Mouse (Mus musculus): ENCODE measurements around the gene Mapk7. TPM values are rescaled to one million over a fixed set of nuclear protein-coding genes. Genes with fewer than 3 reads are reported as not detected.
A peak's percentile ranks its signal among the peaks of the same experiment; 100 is the strongest.

Mapk7 gene
- polyA plus RNA-seq, 1 experiment from 2014 or later = 69.6 TPM

DNA sequence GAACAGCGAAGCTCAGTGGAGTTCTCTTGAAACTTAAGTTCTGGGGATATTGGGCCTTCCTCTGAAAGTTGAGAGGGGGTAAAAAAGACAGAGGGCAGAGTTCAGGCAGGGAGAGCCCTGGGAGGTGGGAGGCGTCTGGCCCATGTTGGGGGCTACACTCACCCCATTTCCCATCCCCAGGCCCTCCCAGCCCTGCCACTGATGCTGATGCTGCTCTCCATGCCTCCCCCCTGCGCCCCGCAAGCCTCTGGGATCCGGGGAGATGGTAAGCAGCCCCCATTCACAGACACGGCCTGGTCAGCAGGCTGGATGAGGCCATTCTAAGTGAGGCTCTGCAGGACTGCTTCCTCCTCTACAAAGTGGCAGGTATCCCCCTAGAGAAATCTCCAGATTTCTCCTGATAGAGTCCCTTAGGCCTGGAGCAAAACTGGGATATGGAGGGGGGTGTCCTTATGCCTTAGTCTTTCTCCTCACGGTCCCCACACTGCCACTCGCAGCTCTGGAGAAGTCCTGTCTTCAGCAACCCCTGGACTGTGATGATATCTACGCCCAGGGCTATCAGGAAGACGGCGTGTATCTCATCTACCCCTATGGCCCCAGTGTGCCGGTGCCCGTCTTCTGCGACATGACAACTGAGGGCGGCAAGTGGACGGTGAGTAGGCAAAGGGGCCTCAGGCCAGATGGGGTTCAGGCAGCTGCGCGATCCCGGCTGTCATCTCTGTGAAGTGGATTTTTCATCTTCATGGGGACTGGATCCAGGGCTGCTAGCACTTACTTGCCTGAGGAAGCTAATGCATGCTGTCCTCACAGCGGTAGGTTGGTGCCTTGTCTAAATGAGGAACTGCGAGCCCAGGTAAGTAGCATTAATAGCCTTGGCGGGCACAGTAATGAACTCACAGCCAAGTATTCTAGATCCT lies 8.4 kb downstream of the Mapk7 start:
- TF ChIP-seq CTCF (IDR thresholded peaks at IDR 0.05; ENCODE audit: low read depth) = no peak
- H3K9me3 ChIP-seq (ENCODE audit: low read depth, low read length) = no peaks in the 10 kb centered on the region
- H3K9ac ChIP-seq = peak overlapping the region; percentile 55
- peaks cover 26% of the 10 kb centered on the region for H3K4me1 ChIP-seq (ENCODE audit: insufficient read depth)
- H3K36me3 ChIP-seq (ENCODE audit: insufficient read depth) = peaks cover 33% of the 10 kb centered on the region
- no peaks in the 10 kb centered on the region for H3K27me3 ChIP-seq (ENCODE audit: insufficient read depth, low read length)
- H3K27ac ChIP-seq (ENCODE audit: low read depth) = peak overlapping the region; percentile 96
- 31% methylated on average over 22 of the region's 22 CpGs for whole genome bisulfite sequencing
- peak overlapping the region; percentile 45 for H3K4me3 ChIP-seq (ENCODE audit: low read depth, low read length)
- peak overlapping the region; percentile 64 for H3K4me2 ChIP-seq
- DNase-seq (no peak), ATAC-seq (ENCODE audit: insufficient read depth) (no peak)

DNA sequence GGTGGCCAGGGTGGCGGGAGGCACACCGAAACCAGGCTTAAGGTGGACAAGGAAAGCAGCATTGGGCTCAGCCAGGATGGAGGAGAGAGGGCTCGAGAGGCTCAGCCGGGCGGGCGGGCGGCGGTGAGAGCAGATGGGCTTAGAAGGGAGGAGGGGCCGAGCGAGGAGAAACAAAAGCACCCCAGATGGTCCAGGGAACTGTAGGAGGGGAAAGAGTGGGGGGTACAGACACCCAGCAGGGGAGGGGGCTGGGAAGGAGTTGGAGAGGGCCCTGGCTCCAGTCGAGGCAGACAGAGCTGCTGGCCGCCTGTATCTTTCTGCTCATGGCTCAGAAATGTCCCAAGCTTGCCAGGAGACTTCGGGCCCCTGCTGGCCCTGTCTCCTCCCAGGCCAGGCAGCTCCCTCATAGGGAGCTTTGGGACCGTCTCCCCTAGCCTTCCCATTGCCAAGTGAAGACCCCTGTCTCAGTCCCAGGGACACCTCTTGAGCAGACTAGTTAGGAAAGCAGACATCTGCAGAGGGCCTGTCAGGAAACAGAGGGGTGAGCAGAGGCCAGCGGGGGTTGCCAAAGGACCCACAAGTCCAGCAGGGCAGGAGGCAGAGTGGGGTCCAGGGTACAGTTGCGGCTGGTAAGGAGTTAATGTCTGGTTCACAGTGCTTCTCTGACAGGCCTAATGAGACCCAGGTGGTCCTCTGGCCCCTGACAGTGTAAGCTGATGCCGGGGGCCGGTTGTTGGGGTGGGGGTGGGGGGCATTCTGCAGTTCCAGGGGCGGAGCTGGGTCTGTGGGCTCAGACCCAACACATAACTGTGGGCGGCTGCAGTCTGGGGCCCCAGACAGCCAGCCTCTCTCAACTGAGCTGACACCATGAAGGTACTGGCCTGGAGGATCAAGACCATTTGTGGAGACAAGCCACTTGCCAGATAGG lies 9.3 kb downstream of the Mapk7 start, which contains the start of gene Mfap4:
Gene Mfap4, plus strand, starts transcription at position 819 of the 928 bp plus-strand sequence.
- DNase-seq (peak; percentile 89), ATAC-seq (ENCODE audit: insufficient read depth) (peak; percentile 91)
- Histone ChIP-seq H3K36me3 (ENCODE audit: insufficient read depth) (peaks cover 24% of the 10 kb centered on the region), H3K9me3 (ENCODE audit: low read depth, low read length) (no peaks in the 10 kb centered on the region), H3K4me2 (peak within 1 kb of the TSS; percentile 64), H3K27me3 (ENCODE audit: insufficient read depth, low read length) (no peaks in the 10 kb centered on the region), H3K27ac (ENCODE audit: low read depth) (peak within 1 kb of the TSS; percentile 96), H3K4me1 (ENCODE audit: insufficient read depth) (peaks cover 26% of the 10 kb centered on the region), H3K9ac (peak within 1 kb of the TSS; percentile 55), H3K4me3 (ENCODE audit: low read depth, low read length) (peak within 1 kb of the TSS; percentile 45)
- 11% methylated on average over 20 of the region's 20 CpGs for WGBS
- no peak for TF ChIP-seq CTCF (IDR thresholded peaks at IDR 0.05; ENCODE audit: low read depth)

DNA sequence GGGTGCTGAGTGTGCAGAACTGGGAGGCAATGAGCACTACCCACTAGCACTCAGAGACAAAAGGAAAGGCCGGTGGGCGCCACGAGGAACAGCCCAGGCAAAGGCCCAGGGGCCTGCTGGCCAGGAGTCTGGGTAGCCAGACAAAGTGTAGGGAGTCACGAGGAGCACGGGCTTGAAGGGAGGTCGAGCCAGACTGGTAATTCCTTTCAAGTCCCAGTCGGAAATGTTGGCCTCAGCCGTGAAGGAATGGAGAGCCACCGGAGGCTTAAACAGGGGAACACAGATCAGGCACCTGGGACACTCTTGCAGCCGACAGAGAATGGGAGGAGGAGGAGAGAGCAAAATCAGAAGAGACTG lies 10.0 kb downstream of the Mapk7 start:
- no peak for DNase-seq
- Histone ChIP-seq H3K4me3 (ENCODE audit: low read depth, low read length) (peak overlapping the region; percentile 45; the same call in 1 of the 2 replicates), H3K9ac (peak overlapping the region; percentile 9), H3K27ac (ENCODE audit: low read depth) (peak overlapping the region; percentile 96), H3K4me2 (peak overlapping the region; percentile 64), H3K4me1 (ENCODE audit: insufficient read depth) (peaks cover 26% of the 10 kb centered on the region), H3K9me3 (ENCODE audit: low read depth, low read length) (no peaks in the 10 kb centered on the region), H3K27me3 (ENCODE audit: insufficient read depth, low read length) (no peaks in the 10 kb centered on the region), H3K36me3 (ENCODE audit: insufficient read depth) (peaks cover 17% of the 10 kb centered on the region)
- ATAC-seq (ENCODE audit: insufficient read depth) = no peak
- TF ChIP-seq CTCF (IDR thresholded peaks at IDR 0.05; ENCODE audit: low read depth) = no peak
- 19% methylated on average over 10 of the region's 10 CpGs for WGBS

DNA sequence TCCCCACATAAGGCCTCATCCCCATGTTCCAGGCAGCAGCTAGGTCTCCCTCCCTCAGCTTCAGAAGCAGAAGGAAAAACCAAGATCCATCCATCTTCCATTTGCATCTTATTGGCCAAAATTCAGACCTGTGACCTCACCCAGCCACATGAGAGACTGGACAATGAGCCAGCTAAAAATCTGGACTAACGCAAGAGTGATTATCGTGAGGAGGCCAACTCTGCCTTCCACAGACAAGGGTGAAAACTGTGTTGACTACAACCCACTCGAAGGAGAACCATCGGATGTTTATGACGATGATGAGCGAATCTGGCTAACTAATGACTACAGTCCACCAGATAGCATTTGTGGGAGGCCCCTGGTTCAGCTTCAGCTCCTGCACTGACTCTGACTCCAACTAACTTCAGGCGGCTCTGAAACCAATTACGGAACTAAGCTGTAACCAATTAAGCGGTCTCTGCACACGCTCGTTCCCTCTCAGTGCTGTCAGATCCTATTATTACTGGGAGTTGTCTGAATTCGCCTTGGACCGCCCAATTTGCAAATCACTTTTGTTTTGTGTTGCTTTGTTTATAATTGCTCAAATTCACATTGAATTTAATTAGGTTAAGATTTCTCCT lies 10.9 kb downstream of the Mapk7 start:
- Histone ChIP-seq H3K4me3 (ENCODE audit: low read depth, low read length) (no peak overlapping the region), H3K4me2 (no peak overlapping the region), H3K4me1 (ENCODE audit: insufficient read depth) (peaks cover 26% of the 10 kb centered on the region), H3K27me3 (ENCODE audit: insufficient read depth, low read length) (no peaks in the 10 kb centered on the region), H3K27ac (ENCODE audit: low read depth) (peak overlapping the region; percentile 96), H3K9ac (no peak overlapping the region), H3K9me3 (ENCODE audit: low read depth, low read length) (no peaks in the 10 kb centered on the region), H3K36me3 (ENCODE audit: insufficient read depth) (peaks cover 8% of the 10 kb centered on the region)
- no peak for DNase-seq
- TF ChIP-seq CTCF (IDR thresholded peaks at IDR 0.05; ENCODE audit: low read depth) = no peak
- 81% methylated on average over 13 of the region's 13 CpGs for WGBS
- no peak for ATAC-seq (ENCODE audit: insufficient read depth)

DNA sequence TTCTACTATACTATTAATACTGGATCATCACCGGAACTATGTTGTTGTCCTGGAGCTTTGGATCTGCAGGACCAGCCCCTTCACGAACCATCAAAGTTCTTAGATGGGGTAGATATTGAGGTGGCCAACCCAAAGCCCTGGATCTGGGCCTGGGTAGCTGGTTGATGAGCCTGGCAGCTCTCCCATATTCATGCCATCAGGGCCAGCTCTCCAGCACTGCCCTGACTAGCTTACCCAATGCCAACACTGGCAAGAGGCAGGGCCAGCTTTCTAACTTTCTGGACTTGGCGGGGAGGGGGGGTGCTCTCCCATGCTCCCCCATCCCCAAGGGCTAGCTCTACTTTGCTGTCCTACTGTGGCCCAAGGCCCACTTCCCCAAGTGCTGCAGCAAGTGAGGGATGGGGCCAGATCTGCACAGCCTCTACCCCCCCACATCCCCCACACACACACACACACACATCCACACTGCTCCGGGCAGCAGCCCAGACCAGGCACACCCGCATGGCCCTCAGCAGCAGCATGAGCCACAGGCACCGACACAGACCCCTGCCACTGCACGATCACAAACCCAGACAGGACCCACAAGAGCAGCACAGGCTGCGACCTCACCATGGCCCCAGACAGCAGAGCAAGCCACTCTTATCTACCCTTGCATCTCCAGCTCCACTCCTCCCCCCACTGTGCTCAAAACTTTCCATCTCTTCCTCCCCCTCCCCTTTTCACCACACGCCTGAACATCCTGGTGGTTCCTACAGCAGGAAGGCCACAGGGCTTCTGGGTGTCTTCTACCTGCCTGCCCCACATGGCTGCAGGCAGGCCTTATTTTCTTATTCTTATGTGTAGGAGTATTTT lies 12.7 kb downstream of the Mapk7 start:
- Histone ChIP-seq H3K4me1 (ENCODE audit: insufficient read depth) (peaks cover 21% of the 10 kb centered on the region), H3K4me2 (no peak overlapping the region), H3K27me3 (ENCODE audit: insufficient read depth, low read length) (no peaks in the 10 kb centered on the region), H3K36me3 (ENCODE audit: insufficient read depth) (no peaks in the 10 kb centered on the region), H3K4me3 (ENCODE audit: low read depth, low read length) (no peak overlapping the region), H3K9ac (no peak overlapping the region), H3K27ac (ENCODE audit: low read depth) (no peak overlapping the region), H3K9me3 (ENCODE audit: low read depth, low read length) (no peaks in the 10 kb centered on the region)
- ATAC-seq (ENCODE audit: insufficient read depth) = no peak
- no peak for DNase-seq
- no peak for TF ChIP-seq CTCF (IDR thresholded peaks at IDR 0.05; ENCODE audit: low read depth)
- WGBS = 46% methylated on average over 9 of the region's 9 CpGs

DNA sequence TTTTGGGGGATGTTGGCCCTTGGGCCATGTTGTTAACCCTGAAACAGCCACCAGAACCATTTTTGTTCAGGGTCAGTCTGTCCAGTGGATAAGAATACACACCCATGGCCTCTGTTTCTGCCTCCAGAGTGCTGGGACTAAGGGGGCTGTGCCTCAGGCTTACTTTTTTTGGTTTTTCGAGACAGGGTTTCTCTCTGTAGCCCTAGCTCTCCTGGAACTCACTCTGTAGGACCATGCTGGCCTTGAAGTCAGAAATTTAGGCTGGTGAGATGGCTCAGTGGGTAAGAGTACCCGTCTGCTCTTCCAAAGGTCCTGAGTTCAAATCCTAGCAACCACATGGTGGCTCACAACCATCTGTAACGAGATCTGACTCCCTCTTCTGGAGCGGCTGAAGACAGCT lies 15.4 kb downstream of the Mapk7 start:
- H3K4me3 ChIP-seq (ENCODE audit: low read depth, low read length) = no peak overlapping the region
- no peaks in the 10 kb centered on the region for H3K9me3 ChIP-seq (ENCODE audit: low read depth, low read length)
- H3K27me3 ChIP-seq (ENCODE audit: insufficient read depth, low read length) = no peaks in the 10 kb centered on the region
- TF ChIP-seq CTCF (IDR thresholded peaks at IDR 0.05; ENCODE audit: low read depth) = no peak
- peaks cover 10% of the 10 kb centered on the region for H3K4me1 ChIP-seq (ENCODE audit: insufficient read depth)
- H3K4me2 ChIP-seq = no peak overlapping the region
- DNase-seq = no peak
- WGBS = 89% methylated on average over 4 of the region's 4 CpGs
- no peaks in the 10 kb centered on the region for H3K36me3 ChIP-seq (ENCODE audit: insufficient read depth)
- H3K9ac ChIP-seq = no peak overlapping the region
- no peak for ATAC-seq (ENCODE audit: insufficient read depth)
- no peak overlapping the region for H3K27ac ChIP-seq (ENCODE audit: low read depth)
